Mouse (Mus musculus) forebrain, embryonic 16.5 days (tissue): ENCODE data around the gene Ppp1r36. TPM values are rescaled to one million over a fixed set of nuclear protein-coding genes. Genes with fewer than 3 reads are reported as not detected.
"Not testable (repeated sequence)": the region's sequence is repeated elsewhere in the genome, so short reads cannot be mapped to it uniquely, and the experiment has no call there.

Source experiments
- ATAC-seq: fragments of 200-750 bp; cut with Nextera tagmentation; 2 replicates; pipeline ENCODE4 v1.8.0; 2017; ENCODE audit warnings: mild to moderate bottlenecking, moderate library complexity
- H3K27ac ChIP-seq: fragments of 300-500 bp; sonication (generic); 2 replicates; pipeline ENCODE4 v1.5.1; 2014; ENCODE audit warnings: low read length, control low read depth
- H3K27me3 ChIP-seq: fragments of 300-500 bp; sonication (generic); replicated peaks from 2 replicates; pipeline ENCODE4 v1.6.1; 2014; ENCODE audit warnings: low read length; ENCODE audit not compliant: control insufficient read depth, insufficient read depth
- H3K36me3 ChIP-seq: fragments of 300-500 bp; sonication (generic); 2 replicates; pipeline ENCODE4 v1.6.1; 2014; ENCODE audit not compliant: control insufficient read depth, insufficient read depth
- H3K4me1 ChIP-seq: fragments of 300-500 bp; sonication (generic); replicated peaks from 2 replicates; pipeline ENCODE4 v1.6.1; 2014; ENCODE audit warnings: low read length; ENCODE audit not compliant: control insufficient read depth, insufficient read depth
- H3K4me2 ChIP-seq: fragments of 300-500 bp; sonication (generic); 2 replicates; pipeline ENCODE4 v1.6.1; 2014; ENCODE audit warnings: mild to moderate bottlenecking, low read length, control low read depth
- H3K4me3 ChIP-seq: fragments of 300-500 bp; sonication (generic); replicated peaks from 2 replicates; pipeline ENCODE4 v1.5.1; 2014; ENCODE audit warnings: mild to moderate bottlenecking, low read length, control low read depth
- H3K9ac ChIP-seq: fragments of 300-500 bp; sonication (generic); replicated peaks from 2 replicates; pipeline ENCODE4 v1.6.1; 2014; ENCODE audit warnings: low read depth, low read length, control low read depth
- H3K9me3 ChIP-seq: fragments of 300-500 bp; sonication (generic); 2 replicates; pipeline ENCODE4 v1.6.1; 2016; ENCODE audit warnings: low read length; ENCODE audit not compliant: control insufficient read depth
- WGBS: fragments of 180-500 bp; shearing (Covaris S2); extraction: QIAGEN DNeasy Blood & Tissue Kit; methylation state at CpG from one replicate; pipeline ENCODE4 v1.1.7; 2014; 5-methylcytosine and 5-hydroxymethylcytosine counted together
- polyA plus RNA-seq: library from polyadenylated mRNA; unstranded; fragments of >200 nt; fragmentation: Nextera tagmentation; extraction: Ambion mirVana; gene quantifications from 2 replicates; pipeline ENCODE4 v1.2.1, GENCODE M21; 2015

The Ppp1r36 gene
- polyA plus RNA-seq, 1 experiment from 2014 or later: 0.73 TPM

GRCm38 (mm10) chr12:76434111-76434510 is 16.8 kb downstream of the Ppp1r36 start:
- no peak for ATAC-seq
- Histone ChIP-seq H3K27me3 (no peaks in the 10 kb centered on the region; the same call in 1 of the 2 replicates), H3K9me3 (no peaks in the 10 kb centered on the region), H3K9ac (no peak overlapping the region), H3K36me3 (no peaks in the 10 kb centered on the region), H3K4me2 (no peak overlapping the region), H3K27ac (no peak overlapping the region), H3K4me3 (no peak overlapping the region), H3K4me1 (0 out of 2 replicates have a peak, but pooled peaks cover 2% of the 10 kb centered on the region)
- 45% methylated on average over 7 of the region's 7 CpGs for WGBS

DNA sequence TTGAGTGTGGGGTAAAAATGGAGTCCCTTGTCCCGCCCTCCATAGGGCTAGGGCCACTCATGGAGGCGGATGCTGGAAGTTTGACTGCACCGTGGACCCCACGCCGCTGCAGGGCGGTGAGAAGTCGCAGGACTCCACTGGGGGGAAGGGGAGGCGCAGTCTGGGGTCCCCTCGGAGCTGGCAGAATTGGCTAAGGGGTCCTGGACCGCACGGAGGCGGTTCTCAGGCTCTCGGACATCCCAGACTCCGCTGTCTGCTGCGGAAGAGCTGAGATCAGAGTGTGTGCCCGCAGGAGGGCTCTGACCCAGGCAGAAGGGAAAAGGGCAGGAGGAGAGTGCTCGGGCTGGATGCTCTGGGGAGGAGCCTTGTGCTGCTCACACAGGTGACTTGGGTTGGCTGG is 17.7 kb downstream of the Ppp1r36 start:
- H3K9me3 ChIP-seq: no peaks in the 10 kb centered on the region
- 3% methylated on average over 17 of the region's 17 CpGs for WGBS
- ATAC-seq: no peak

DNA sequence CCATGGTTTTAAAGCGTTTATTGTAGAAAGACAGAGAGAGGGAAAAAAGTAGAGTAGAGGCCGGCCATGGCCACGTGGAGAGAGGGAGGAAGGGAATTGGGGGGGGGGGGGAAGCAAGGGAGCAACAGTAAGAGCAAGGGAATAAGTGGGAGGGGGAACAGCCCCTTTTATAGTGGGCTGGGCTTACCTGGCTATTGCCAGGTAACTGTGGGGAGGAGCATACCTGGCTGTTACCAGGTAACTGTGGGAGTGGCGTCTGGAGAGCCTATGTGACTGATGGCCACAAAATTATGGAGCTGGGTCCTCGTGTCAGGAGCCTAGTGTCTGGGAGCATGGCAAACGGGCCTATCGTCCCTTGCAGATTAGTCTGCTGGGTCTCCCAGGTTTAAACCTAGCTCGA is 18.2 kb downstream of the Ppp1r36 start:
- H3K9me3 ChIP-seq: no peaks in the 10 kb centered on the region
- H3K36me3 ChIP-seq: no peaks in the 10 kb centered on the region
- ATAC-seq: no peak
- no peak overlapping the region for H3K27ac ChIP-seq
- no peak overlapping the region; the same call in 1 of the 2 replicates for H3K4me2 ChIP-seq
- no peak overlapping the region for H3K9ac ChIP-seq
- H3K4me1 ChIP-seq: 0 out of 2 replicates have a peak, but pooled peaks cover 2% of the 10 kb centered on the region
- H3K4me3 ChIP-seq: no peak overlapping the region
- H3K27me3 ChIP-seq: no peaks in the 10 kb centered on the region; the same call in 1 of the 2 replicates
- WGBS: 38% methylated on average over 8 of the region's 8 CpGs

More for the DNA sequence above, 17.7 kb downstream of the Ppp1r36 start:
- Histone ChIP-seq H3K36me3 (no peaks in the 10 kb centered on the region), H3K4me3 (peak overlapping the region; percentile 21), H3K4me1 (0 out of 2 replicates have a peak, but pooled peaks cover 2% of the 10 kb centered on the region), H3K4me2 (peak overlapping the region; percentile 43), H3K27ac (no peak overlapping the region), H3K27me3 (no peaks in the 10 kb centered on the region; the same call in 1 of the 2 replicates), H3K9ac (0 out of 2 replicates have a peak overlapping the region, but pooled peaks have one; percentile 25)

GRCm38 (mm10) chr12:76443488-76443887 is 26.1 kb downstream of the Ppp1r36 start:
- 78% methylated on average over 6 of the region's 6 CpGs for WGBS
- not testable (repeated sequence) for H3K4me2 ChIP-seq, H3K27me3 ChIP-seq, H3K27ac ChIP-seq, ATAC-seq, H3K9me3 ChIP-seq, H3K4me3 ChIP-seq, H3K4me1 ChIP-seq, H3K9ac ChIP-seq, H3K36me3 ChIP-seq

DNA sequence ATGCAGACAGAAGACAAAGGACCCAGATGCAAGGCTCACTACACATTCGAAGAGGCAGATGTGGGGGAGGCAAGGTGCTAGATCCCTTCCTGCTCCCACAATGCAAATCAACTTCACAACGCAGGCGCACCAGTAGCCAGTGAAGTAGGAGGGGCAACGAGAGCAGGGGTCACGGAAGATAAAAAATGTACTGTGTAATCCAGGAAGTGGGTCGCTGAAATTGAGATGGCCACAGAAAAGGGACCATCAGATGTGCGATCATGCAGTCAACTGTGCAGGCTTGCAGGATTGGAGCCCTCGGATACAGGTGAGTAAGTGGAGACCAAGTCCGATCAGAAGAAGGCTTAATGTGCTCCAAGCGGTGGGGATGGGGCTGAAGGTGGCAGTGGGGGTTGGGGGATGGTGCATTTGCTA is 27.0 kb downstream of the Ppp1r36 start:
- no peak for ATAC-seq
- H3K9me3 ChIP-seq: no peaks in the 10 kb centered on the region
- no peak overlapping the region for H3K4me2 ChIP-seq
- H3K27me3 ChIP-seq: no peaks in the 10 kb centered on the region
- H3K4me1 ChIP-seq: no peaks in the 10 kb centered on the region
- WGBS: 74% methylated on average over 10 of the region's 10 CpGs
- H3K27ac ChIP-seq: no peak overlapping the region
- H3K9ac ChIP-seq: no peak overlapping the region
- no peak overlapping the region for H3K4me3 ChIP-seq
- no peaks in the 10 kb centered on the region for H3K36me3 ChIP-seq

DNA sequence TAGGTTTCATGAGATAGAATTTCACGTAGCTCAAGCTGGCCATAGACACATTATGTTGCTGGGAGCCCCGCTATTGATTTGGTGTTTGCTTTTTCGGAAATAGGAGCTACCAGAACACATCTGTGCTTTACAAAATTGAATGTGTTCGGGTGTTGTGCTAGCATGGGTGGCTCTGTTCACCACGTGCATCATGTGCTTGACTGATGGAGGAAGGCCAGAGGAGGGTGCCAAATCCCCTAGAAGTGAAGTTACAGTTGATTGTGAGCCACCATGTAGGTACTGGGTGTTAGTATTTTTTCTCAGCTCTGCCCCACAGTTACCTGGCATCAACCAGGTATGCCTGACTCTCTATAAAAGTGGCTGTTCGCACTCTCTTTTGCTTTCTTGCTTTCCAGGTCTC is 27.5 kb downstream of the Ppp1r36 start:
- no peak for ATAC-seq
- H3K4me3 ChIP-seq: no peak overlapping the region
- H3K9me3 ChIP-seq: no peaks in the 10 kb centered on the region
- no peak overlapping the region for H3K9ac ChIP-seq
- H3K36me3 ChIP-seq: no peaks in the 10 kb centered on the region
- H3K4me2 ChIP-seq: no peak overlapping the region
- H3K4me1 ChIP-seq: no peaks in the 10 kb centered on the region
- no peaks in the 10 kb centered on the region for H3K27me3 ChIP-seq
- no peak overlapping the region for H3K27ac ChIP-seq
- WGBS: 85% methylated on average over 6 of the region's 6 CpGs

DNA sequence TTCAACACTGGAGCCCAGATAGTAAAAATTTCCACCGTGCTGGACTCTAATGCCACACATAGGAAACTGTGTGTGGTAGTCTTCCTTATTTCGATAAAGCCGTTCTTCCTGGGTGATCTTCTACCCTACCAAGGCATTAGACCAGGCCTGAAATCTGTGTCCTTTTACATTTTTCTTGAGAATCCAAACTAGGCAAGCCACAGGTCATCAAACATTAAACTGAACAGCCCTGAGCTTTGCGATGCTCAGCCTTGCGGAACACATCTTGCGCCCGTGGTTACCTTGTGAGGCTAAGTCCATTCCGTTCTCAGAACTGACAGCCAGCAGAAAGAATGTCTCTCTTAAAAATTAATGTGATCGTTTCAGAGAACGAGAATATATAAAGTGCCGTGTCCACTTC is 28.9 kb downstream of the Ppp1r36 start:
- Histone ChIP-seq H3K4me3 (no peak overlapping the region), H3K9me3 (no peaks in the 10 kb centered on the region), H3K36me3 (no peaks in the 10 kb centered on the region), H3K27me3 (no peaks in the 10 kb centered on the region), H3K9ac (no peak overlapping the region), H3K4me2 (no peak overlapping the region), H3K27ac (no peak overlapping the region), H3K4me1 (no peaks in the 10 kb centered on the region)
- 92% methylated on average over 11 of the region's 11 CpGs for WGBS
- ATAC-seq: no peak

GRCm38 (mm10) chr12:76448127-76448526 is 30.8 kb downstream of the Ppp1r36 start:
- Histone ChIP-seq H3K9ac (no peak overlapping the region), H3K4me1 (no peaks in the 10 kb centered on the region), H3K27me3 (no peaks in the 10 kb centered on the region), H3K4me2 (no peak overlapping the region), H3K36me3 (no peaks in the 10 kb centered on the region), H3K9me3 (no peaks in the 10 kb centered on the region), H3K4me3 (no peak overlapping the region), H3K27ac (no peak overlapping the region)
- WGBS: 78% methylated on average over 6 of the region's 6 CpGs
- ATAC-seq: no peak

GRCm38 (mm10) chr12:76452203-76452602 is 34.9 kb downstream of the Ppp1r36 start:
- Histone ChIP-seq H3K9me3 (no peaks in the 10 kb centered on the region), H3K9ac (no peak overlapping the region), H3K4me1 (no peaks in the 10 kb centered on the region), H3K27me3 (no peaks in the 10 kb centered on the region), H3K36me3 (no peaks in the 10 kb centered on the region), H3K27ac (no peak overlapping the region), H3K4me2 (no peak overlapping the region), H3K4me3 (no peak overlapping the region)
- 69% methylated on average over 2 of the region's 2 CpGs for WGBS
- no peak for ATAC-seq

- H3K36me3 ChIP-seq, H3K4me2 ChIP-seq, H3K4me1 ChIP-seq, H3K4me3 ChIP-seq, H3K27me3 ChIP-seq, H3K9me3 ChIP-seq, H3K9ac ChIP-seq, H3K27ac ChIP-seq, ATAC-seq: not testable (repeated sequence)
- WGBS: 74% methylated on average over 4 of the region's 4 CpGs
Measured at GRCm38 (mm10) chr12:76458445-76458844, 41.1 kb downstream of the Ppp1r36 start.
